Comparison of ENCODE assay signal across 27 mouse cellular contexts in genomic region chr7:68245681-68246080, GRCm38 (mm10). TPM values are rescaled to one million over a fixed set of nuclear protein-coding genes. Genes with fewer than 3 reads are reported as not detected.
DNase-seq lines count a peak whose midpoint lies in the region; ATAC-seq and TF ChIP-seq lines count a peak whose summit lies in the region.
"Had no signal": no experiment of that assay in that cellular context is flagged by ENCODE, and none has a peak within 500 bp of the region (broad histone marks: within the 10 kb centered on the region; RNA-seq: fewer than 3 reads in every experiment).

No protein-coding gene starts in this region.

- no peak for TF ChIP-seq POLR2A in ES-Bruce4 (IDR thresholded peaks at IDR 0.05; ENCODE audit: insufficient read depth, low read length)

- H3K4me3 ChIP-seq in ES-Bruce4 (ENCODE audit: low read depth, low read length): no peak overlapping the region
- H3K4me3 ChIP-seq in forebrain, embryonic 11.5 days (ENCODE audit: low read depth, low read length): no peak overlapping the region
- H3K4me3 ChIP-seq: embryonic facial prominence, embryonic 13.5 days; embryonic facial prominence, embryonic 15.5 days; erythroblast, embryonic 14.5 days; forebrain, embryonic 10.5 days; forebrain, embryonic 13.5 days; forebrain, embryonic 15.5 days had no signal

- WGBS in forebrain, embryonic 11.5 days: 52% methylated on average over 4 of the region's 4 CpGs

- H3K4me1 ChIP-seq in ES-Bruce4 (ENCODE audit: control insufficient read depth, insufficient read depth, low read length): peaks cover 2% of the 10 kb centered on the region
- H3K4me1 ChIP-seq in forebrain, embryonic 11.5 days (replicated peaks; ENCODE audit: control insufficient read depth, insufficient read depth, low read length): no peaks in the 10 kb centered on the region
- H3K4me1 ChIP-seq: embryonic facial prominence, embryonic 15.5 days; forebrain, embryonic 10.5 days; forebrain, embryonic 13.5 days; forebrain, embryonic 15.5 days had no signal

- H3K27me3 ChIP-seq in ES-Bruce4 (ENCODE audit: control insufficient read depth, insufficient read depth, low read length, poor library complexity, severe bottlenecking): no peaks in the 10 kb centered on the region
- no peaks in the 10 kb centered on the region for H3K27me3 ChIP-seq in forebrain, embryonic 11.5 days (ENCODE audit: control insufficient read depth, insufficient read depth, low read length)
- H3K27me3 ChIP-seq: embryonic facial prominence, embryonic 13.5 days; embryonic facial prominence, embryonic 15.5 days; forebrain, embryonic 13.5 days; forebrain, embryonic 15.5 days had no signal

- H3K4me2 ChIP-seq in forebrain, embryonic 11.5 days (ENCODE audit: low read depth, low read length, severe bottlenecking): no peak overlapping the region
- H3K4me2 ChIP-seq: embryonic facial prominence, embryonic 13.5 days; embryonic facial prominence, embryonic 15.5 days; forebrain, embryonic 13.5 days; forebrain, embryonic 15.5 days had no signal

- no peak overlapping the region for H3K9ac ChIP-seq in ES-Bruce4 (ENCODE audit: low read depth, poor library complexity, severe bottlenecking)
- no peak overlapping the region for H3K9ac ChIP-seq in forebrain, embryonic 11.5 days (ENCODE audit: low read length)
- H3K9ac ChIP-seq: embryonic facial prominence, embryonic 13.5 days; embryonic facial prominence, embryonic 15.5 days; forebrain, embryonic 13.5 days; forebrain, embryonic 15.5 days; forebrain, postnatal 0 days had no signal

- DNase-seq in thymus, postnatal 25 days: peak; percentile 22
- no peak for DNase-seq in thymus, postnatal 14 days
- peak; percentile 65 for DNase-seq in ES-CJ7 (ENCODE audit: low read depth, low spot score)
- DNase-seq in ZHBTc4 (ENCODE audit: low read depth, low spot score): peak; percentile 65
- no peak for DNase-seq in right cerebral cortex, postnatal 14 days
- no peak for DNase-seq in forebrain, embryonic 11.5 days (ENCODE audit: low spot score)
- no peak for DNase-seq in kidney, postnatal 25 days
- DNase-seq: adrenal gland, adult 2 months; adrenal gland, postnatal 10 days; adrenal gland, postnatal 25 days; cerebellum, adult 11 months; cerebellum, adult 18-20 months; cerebellum, adult 8-10 months; cerebellum, adult 9-11 months; cerebellum, postnatal 14 days; cerebellum, postnatal 36 days; embryo, embryonic 11 days; forebrain, postnatal 0 days had no signal

- H3K36me3 ChIP-seq in ES-Bruce4 (ENCODE audit: control insufficient read depth, insufficient read depth, low read length, poor library complexity, severe bottlenecking): no peaks in the 10 kb centered on the region
- no peaks in the 10 kb centered on the region for H3K36me3 ChIP-seq in forebrain, embryonic 11.5 days (ENCODE audit: control insufficient read depth, insufficient read depth, low read length)
- H3K36me3 ChIP-seq: embryonic facial prominence, embryonic 13.5 days; embryonic facial prominence, embryonic 15.5 days; forebrain, embryonic 10.5 days; forebrain, embryonic 15.5 days had no signal

- TF ChIP-seq CTCF in ES-Bruce4 (IDR thresholded peaks at IDR 0.05; ENCODE audit: low read depth, low read length): no peak

- H3K27ac ChIP-seq in ES-Bruce4 (ENCODE audit: insufficient read depth, low read length): no peak overlapping the region
- H3K27ac ChIP-seq in forebrain, embryonic 11.5 days (ENCODE audit: low read depth, low read length): no peak overlapping the region
- H3K27ac ChIP-seq: embryonic facial prominence, embryonic 13.5 days; embryonic facial prominence, embryonic 15.5 days; forebrain, embryonic 10.5 days; forebrain, embryonic 13.5 days; forebrain, embryonic 15.5 days had no signal

- ATAC-seq in forebrain, embryonic 11.5 days (replicated peaks; ENCODE audit: low FRiP score): no peak
- ATAC-seq: forebrain, embryonic 13.5 days; forebrain, embryonic 15.5 days; forebrain, postnatal 0 days had no signal

- H3K9me3 ChIP-seq in ES-Bruce4 (replicated peaks; ENCODE audit: control insufficient read depth, insufficient read depth, low read length, poor library complexity, severe bottlenecking): 0 out of 2 replicates have a peak, but pooled peaks cover 4% of the 10 kb centered on the region
- no peaks in the 10 kb centered on the region for H3K9me3 ChIP-seq in forebrain, embryonic 11.5 days (ENCODE audit: control insufficient read depth, low read length)
- H3K9me3 ChIP-seq: embryonic facial prominence, embryonic 13.5 days; embryonic facial prominence, embryonic 15.5 days; forebrain, embryonic 13.5 days; forebrain, embryonic 15.5 days had no signal

- TF ChIP-seq EP300 in ES-Bruce4 (IDR thresholded peaks at IDR 0.05; ENCODE audit: insufficient read depth, low read depth, low read length): peak; percentile 64; the same call in 1 of the 2 replicates

RNA-seq across cellular contexts. Expression of gene Pgpep1l, which starts 18.4 kb away (rescaled TPM):
- 3.4 and 3.5 TPM in 2 replicates for polyA plus RNA-seq in ES-Bruce4 (2011; ENCODE audit: insufficient read depth, insufficient read length, low read depth, missing spikeins)
- not detected in 2 replicates for polyA plus RNA-seq in forebrain, embryonic 11.5 days (2014; fragmentation: Nextera tagmentation; extraction: Ambion mirVana)
- polyA plus RNA-seq: adrenal gland, adult 2 months; C2C12; embryonic facial prominence, embryonic 11.5 days; embryonic facial prominence, embryonic 15.5 days; erythroblast, embryonic 14.5 days; forebrain, embryonic 10.5 days; forebrain, embryonic 13.5 days; forebrain, embryonic 15.5 days; forebrain, postnatal 0 days had no signal

RNA-seq across cellular contexts. Expression of gene Fam169b, which starts 28.0 kb away (rescaled TPM):
- 7.5 and 7.8 TPM in 2 replicates for polyA plus RNA-seq in ES-Bruce4 (2011; ENCODE audit: insufficient read depth, insufficient read length, low read depth, missing spikeins)
- polyA plus RNA-seq in forebrain, embryonic 11.5 days (2014; fragmentation: Nextera tagmentation; extraction: Ambion mirVana): 0.19 and 0.39 TPM in 2 replicates
- polyA plus RNA-seq: erythroblast, embryonic 14.5 days; forebrain, embryonic 13.5 days; forebrain, embryonic 15.5 days had no signal

Comparison
In these comparisons a context has a peak if more than half of its experiments do, and no peak if none do; other contexts are left out.
1. DNase-seq: peak in thymus, postnatal 25 days (single experiment), ES-CJ7 (single experiment) and ZHBTc4 (single experiment); none in thymus, postnatal 14 days (single experiment), right cerebral cortex, postnatal 14 days (single experiment), forebrain, embryonic 11.5 days (single experiment) and kidney, postnatal 25 days (0 of 2).